Mouse (Mus musculus) layer of hippocampus, postnatal 14 days (tissue): ENCODE results near the gene Actg1. TPM values are rescaled to one million over a fixed set of nuclear protein-coding genes. Genes with fewer than 3 reads are reported as not detected.
"Not testable (repeated sequence)": the region's sequence is repeated elsewhere in the genome, so short reads cannot be mapped to it uniquely, and the experiment has no call there.

ENCODE experiments used
- DNase-seq, 2 experiments: peaks; one replicate each; pipeline ENCODE4 v3.0.0; 2021 to 2022; ENCODE audit warnings: low spot score in 2 of 2, mixed read lengths in 1 of 2
- total RNA-seq, 2 experiments: library from RNA; stranded (reverse); gene quantifications; 2 replicates each; pipeline ENCODE4 v1.2.3; 2021

Gene Actg1
- total RNA-seq, 2 experiments from 2014 or later: 1,835 to 1,925 TPM

- no peak for DNase-seq
These were observed 485 bp upstream of the Actg1 start for GRCm38 (mm10) chr11:120348684-120349370.

- no peak for DNase-seq
These were observed 1.0 kb downstream of the Actg1 start for GRCm38 (mm10) chr11:120347301-120347700.

- DNase-seq: not testable (repeated sequence)
These were observed 1.8 kb downstream of the Actg1 start for GRCm38 (mm10) chr11:120346383-120347034.

GRCm38 (mm10) chr11:120345067-120345681 is 3.2 kb downstream of the Actg1 start:
- no peak for DNase-seq

GRCm38 (mm10) chr11:120344310-120344920 is 3.9 kb downstream of the Actg1 start:
- no peak for DNase-seq

- DNase-seq: no peak
These were observed 4.6 kb downstream of the Actg1 start for GRCm38 (mm10) chr11:120343519-120344309.

GRCm38 (mm10) chr11:120342656-120343160 is 5.6 kb downstream of the Actg1 start:
- DNase-seq: no peak

- no peak for DNase-seq
These were observed 6.7 kb downstream of the Actg1 start for GRCm38 (mm10) chr11:120341661-120342060.

GRCm38 (mm10) chr11:120339978-120340513 is 8.3 kb downstream of the Actg1 start:
- no peak for DNase-seq

GRCm38 (mm10) chr11:120338786-120339185 is 9.6 kb downstream of the Actg1 start:
- no peak for DNase-seq

- DNase-seq: no peak
These were observed 10.9 kb downstream of the Actg1 start for GRCm38 (mm10) chr11:120337447-120337846.

GRCm38 (mm10) chr11:120335431-120336021 is 12.8 kb downstream of the Actg1 start:
- DNase-seq: no peak

- no peak for DNase-seq
These were observed 28.2 kb downstream of the Actg1 start for GRCm38 (mm10) chr11:120320156-120320555.

- no peak for DNase-seq
These were observed 29.0 kb downstream of the Actg1 start for GRCm38 (mm10) chr11:120319310-120319709.

GRCm38 (mm10) chr11:120317456-120317855 is 30.9 kb downstream of the Actg1 start:
- no peak for DNase-seq

- DNase-seq: no peak
These were observed 31.6 kb downstream of the Actg1 start for GRCm38 (mm10) chr11:120316690-120317254.

- peak; percentile 92 to 97 for DNase-seq
These were observed 32.3 kb downstream of the Actg1 start for GRCm38 (mm10) chr11:120315832-120316689.

- DNase-seq: peak in 1 of 2 experiments; percentile 45
These were observed 33.0 kb downstream of the Actg1 start for GRCm38 (mm10) chr11:120315416-120315761.
